Mouse (Mus musculus): ENCODE results near the gene Ccl3.

Ccl3 gene

GRCm38 (mm10) chr11:83649305-83649841 is at the start of gene Ccl3:
Gene Ccl3 (minus strand): TSS chr11:83649355.
- no peak for DNase-seq

GRCm38 (mm10) chr11:83692008-83692407 is 42.9 kb upstream of the Ccl3 start:
- no peak for DNase-seq

- DNase-seq, result no peak
Observed at GRCm38 (mm10) chr11:83689918-83690317, 40.8 kb upstream of the Ccl3 start.

- DNase-seq, result no peak
Observed at GRCm38 (mm10) chr11:83675665-83676064, 26.5 kb upstream of the Ccl3 start.

GRCm38 (mm10) chr11:83671743-83672142 is 22.6 kb upstream of the Ccl3 start:
- no peak for DNase-seq

GRCm38 (mm10) chr11:83663532-83663931 is 14.4 kb upstream of the Ccl3 start:
- no peak for DNase-seq

- DNase-seq, result no peak
Observed at GRCm38 (mm10) chr11:83662204-83662603, 13.0 kb upstream of the Ccl3 start, which contains the start of gene Ccl4. Gene Ccl4 (plus strand): TSS chr11:83662584.

- DNase-seq, result no peak
Observed at GRCm38 (mm10) chr11:83658797-83659196, 9.6 kb upstream of the Ccl3 start.

- no peak for DNase-seq
Observed at GRCm38 (mm10) chr11:83657508-83657907, 8.4 kb upstream of the Ccl3 start.

GRCm38 (mm10) chr11:83654606-83655005 is 5.5 kb upstream of the Ccl3 start:
- DNase-seq, result no peak

- no peak for DNase-seq
Observed at GRCm38 (mm10) chr11:83646356-83647149, 2.6 kb downstream of the Ccl3 start.

- DNase-seq, result no peak
Observed at GRCm38 (mm10) chr11:83645521-83645920, 3.6 kb downstream of the Ccl3 start, which contains the start of gene Rpl9-ps1. Gene Rpl9-ps1 (minus strand): TSS chr11:83645621.

GRCm38 (mm10) chr11:83641216-83641615 is 7.9 kb downstream of the Ccl3 start:
- DNase-seq, result no peak

GRCm38 (mm10) chr11:83640141-83640540 is 9.0 kb downstream of the Ccl3 start:
- no peak for DNase-seq

GRCm38 (mm10) chr11:83639533-83639932 is 9.6 kb downstream of the Ccl3 start:
- DNase-seq, result no peak

GRCm38 (mm10) chr11:83638934-83639333 is 10.2 kb downstream of the Ccl3 start:
- DNase-seq, result no peak

- no peak for DNase-seq
Observed at GRCm38 (mm10) chr11:83636742-83637235, 12.4 kb downstream of the Ccl3 start.

GRCm38 (mm10) chr11:83634898-83635297 is 14.3 kb downstream of the Ccl3 start:
- no peak for DNase-seq

- no peak for DNase-seq
Observed at GRCm38 (mm10) chr11:83634425-83634824, 14.7 kb downstream of the Ccl3 start.

GRCm38 (mm10) chr11:83632744-83633143 is 16.4 kb downstream of the Ccl3 start:
- no peak for DNase-seq

- no peak for DNase-seq
Observed at GRCm38 (mm10) chr11:83631065-83631464, 18.1 kb downstream of the Ccl3 start.

GRCm38 (mm10) chr11:83630630-83631029 is 18.5 kb downstream of the Ccl3 start:
- DNase-seq, result no peak

- no peak for DNase-seq
Observed at GRCm38 (mm10) chr11:83628808-83629207, 20.3 kb downstream of the Ccl3 start.

GRCm38 (mm10) chr11:83623586-83623985 is 25.6 kb downstream of the Ccl3 start:
- DNase-seq, result no peak
